Comparison of ENCODE assay signal across 10 mouse cellular contexts in the genomic region with DNA sequence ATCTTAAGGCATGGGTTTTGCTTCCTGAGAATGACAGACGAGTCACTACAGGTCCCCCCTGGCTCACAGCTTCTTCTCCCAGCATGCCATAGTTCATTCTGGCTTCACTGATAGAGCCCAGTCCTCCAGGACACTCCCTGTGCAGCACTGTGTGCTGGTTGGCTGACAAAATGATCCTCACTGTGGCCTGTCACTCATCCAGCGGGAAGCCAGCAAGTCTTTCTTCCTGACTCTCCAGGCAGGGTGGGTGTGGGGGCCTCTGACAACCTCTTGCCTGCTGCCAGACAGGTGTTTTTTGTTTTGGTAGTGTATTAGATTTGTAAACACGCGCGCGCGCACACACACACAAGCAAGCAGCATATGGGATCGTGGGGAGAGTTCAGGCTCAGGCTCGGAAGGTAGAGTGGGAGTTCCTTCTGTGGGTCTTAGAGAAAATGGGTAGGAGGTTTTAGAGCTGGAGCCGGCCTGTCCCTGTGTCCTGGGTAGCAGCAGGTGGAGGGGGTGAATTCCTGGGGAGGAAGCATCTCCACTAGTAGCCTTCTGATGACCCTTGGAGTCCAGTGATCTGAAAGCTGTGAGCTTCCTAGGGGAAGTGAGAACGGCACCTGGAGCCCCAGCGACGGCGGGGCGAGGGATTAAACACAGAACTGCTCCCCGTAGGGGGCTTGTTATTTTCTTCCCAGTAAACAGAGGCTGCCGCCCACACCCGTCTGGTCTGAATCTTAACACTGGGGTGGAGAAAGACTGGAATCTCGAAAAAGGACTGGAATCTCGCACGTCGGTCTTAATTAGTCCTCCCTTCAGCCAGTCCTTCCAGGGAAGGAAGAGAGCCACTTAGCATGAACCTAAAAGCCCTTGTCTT. TPM values are rescaled to one million over a fixed set of nuclear protein-coding genes. Genes with fewer than 3 reads are reported as not detected.
A peak's percentile ranks its signal among the peaks of the same experiment; 100 is the strongest.
DNase-seq lines count a peak whose midpoint lies in the region; ATAC-seq and TF ChIP-seq lines count a peak whose summit lies in the region.
"Had no signal": no experiment of that assay in that cellular context is flagged by ENCODE, and none has a peak within 500 bp of the region (broad histone marks: within the 10 kb centered on the region; RNA-seq: fewer than 3 reads in every experiment).

No protein-coding gene starts in this region.

- no peaks in the 10 kb centered on the region for H3K27me3 ChIP-seq in lung, embryonic 15.5 days
- peaks cover 7% of the 10 kb centered on the region; the same call in 1 of the 2 replicates for H3K27me3 ChIP-seq in forebrain, embryonic 14.5 days (replicated peaks; ENCODE audit: control insufficient read depth, insufficient read depth, low read length)
- H3K27me3 ChIP-seq in midbrain, embryonic 15.5 days (replicated peaks), result peaks cover 33% of the 10 kb centered on the region
- H3K27me3 ChIP-seq in thymus, adult 2 months (ENCODE audit: control insufficient read depth, insufficient read depth, low read length), result no peaks in the 10 kb centered on the region

- H3K4me3 ChIP-seq in lung, embryonic 15.5 days, result no peak overlapping the region
- no peak overlapping the region for H3K4me3 ChIP-seq in lung, adult 2 months (replicated peaks; ENCODE audit: extremely low read depth, low read depth, low read length)
- H3K4me3 ChIP-seq in forebrain, embryonic 14.5 days (ENCODE audit: low read depth, low read length), result no peak overlapping the region
- no peak overlapping the region for H3K4me3 ChIP-seq in midbrain, embryonic 15.5 days
- H3K4me3 ChIP-seq in thymus, adult 2 months (ENCODE audit: control insufficient read depth, insufficient read depth, low read length), result no peak overlapping the region

- TF ChIP-seq POLR2A in lung, adult 2 months (IDR thresholded peaks at IDR 0.05; ENCODE audit: borderline replicate concordance, extremely low read depth, low read depth, low read length), result no peak
- TF ChIP-seq POLR2A in thymus, adult 2 months (IDR thresholded peaks at IDR 0.05; ENCODE audit: control insufficient read depth, extremely low read depth, insufficient read depth, low read length, poor library complexity), result no peak

- H3K36me3 ChIP-seq in lung, embryonic 15.5 days, result no peaks in the 10 kb centered on the region
- no peaks in the 10 kb centered on the region for H3K36me3 ChIP-seq in forebrain, embryonic 14.5 days (ENCODE audit: control insufficient read depth, insufficient read depth, low read length)
- H3K36me3 ChIP-seq in midbrain, embryonic 15.5 days (replicated peaks), result no peaks in the 10 kb centered on the region
- H3K36me3 ChIP-seq in thymus, adult 2 months (ENCODE audit: control insufficient read depth, insufficient read depth, low read length), result no peaks in the 10 kb centered on the region

- peak; percentile 25 for DNase-seq in embryo, embryonic 9.5 days (ENCODE audit: extremely low spot score)
- no peak for DNase-seq in embryo, embryonic 10.5 days (ENCODE audit: low spot score)
- no peak for DNase-seq in lung, adult 2 months
- no peak for DNase-seq in forebrain, embryonic 14.5 days (ENCODE audit: low spot score)
- no peak for DNase-seq in thymus, adult 2 months
- no peak for DNase-seq in layer of hippocampus, adult 9-10 months (ENCODE audit: low spot score)
- DNase-seq: B cell, adult 2 months had no signal

- WGBS in lung, embryonic 15.5 days, result 24% methylated on average over 22 of the region's 22 CpGs
- 56% methylated on average over 22 of the region's 22 CpGs for WGBS in lung, adult 2 months
- 5% methylated on average over 22 of the region's 22 CpGs for WGBS in forebrain, embryonic 14.5 days
- 4% methylated on average over 22 of the region's 22 CpGs for WGBS in midbrain, embryonic 15.5 days
- WGBS in thymus, adult 2 months, result 95% methylated on average over 22 of the region's 22 CpGs

- H3K4me2 ChIP-seq in lung, embryonic 15.5 days, result peak overlapping the region; percentile 2; the same call in 1 of the 2 replicates
- H3K4me2 ChIP-seq in forebrain, embryonic 14.5 days (ENCODE audit: low read length), result no peak overlapping the region
- 0 out of 2 replicates have a peak overlapping the region, but pooled peaks have one; percentile 5 for H3K4me2 ChIP-seq in midbrain, embryonic 15.5 days

- H3K9ac ChIP-seq in lung, embryonic 15.5 days, result no peak overlapping the region
- H3K9ac ChIP-seq in forebrain, embryonic 14.5 days (ENCODE audit: low read length), result 0 out of 2 replicates have a peak overlapping the region, but pooled peaks have one; percentile 8
- no peak overlapping the region for H3K9ac ChIP-seq in midbrain, embryonic 15.5 days

- peaks cover 60% of the 10 kb centered on the region for H3K4me1 ChIP-seq in lung, embryonic 15.5 days
- H3K4me1 ChIP-seq in lung, adult 2 months (ENCODE audit: control insufficient read depth, insufficient read depth, low read length), result peaks cover 24% of the 10 kb centered on the region
- peaks cover 20% of the 10 kb centered on the region for H3K4me1 ChIP-seq in forebrain, embryonic 14.5 days (ENCODE audit: control insufficient read depth, insufficient read depth, low read length)
- peaks cover 22% of the 10 kb centered on the region for H3K4me1 ChIP-seq in midbrain, embryonic 15.5 days
- H3K4me1 ChIP-seq in thymus, adult 2 months (replicated peaks; ENCODE audit: control insufficient read depth, insufficient read depth, low read length), result peaks cover 43% of the 10 kb centered on the region

- ATAC-seq in lung, embryonic 15.5 days (ENCODE audit: borderline replicate concordance, extremely low read depth, low FRiP score, low TSS enrichment), result no peak
- ATAC-seq in forebrain, embryonic 14.5 days, result peak; percentile 11; the same call in 1 of the 2 replicates
- no peak for ATAC-seq in midbrain, embryonic 15.5 days (replicated peaks)

- no peaks in the 10 kb centered on the region for H3K9me3 ChIP-seq in lung, embryonic 15.5 days
- no peaks in the 10 kb centered on the region for H3K9me3 ChIP-seq in forebrain, embryonic 14.5 days (replicated peaks; ENCODE audit: control insufficient read depth, low read length)
- H3K9me3 ChIP-seq in midbrain, embryonic 15.5 days, result no peaks in the 10 kb centered on the region

- H3K27ac ChIP-seq in lung, embryonic 15.5 days, result no peak overlapping the region; the same call in 1 of the 2 replicates
- H3K27ac ChIP-seq in forebrain, embryonic 14.5 days (ENCODE audit: low read depth, low read length), result no peak overlapping the region
- H3K27ac ChIP-seq in midbrain, embryonic 15.5 days, result no peak overlapping the region
- no peak overlapping the region for H3K27ac ChIP-seq in thymus, adult 2 months (ENCODE audit: control insufficient read depth, insufficient read depth, low read length)

- TF ChIP-seq CTCF in lung, adult 2 months (IDR thresholded peaks at IDR 0.05; ENCODE audit: insufficient read depth, low read length), result no peak
- no peak for TF ChIP-seq CTCF in thymus, adult 2 months (IDR thresholded peaks at IDR 0.05; ENCODE audit: borderline replicate concordance, control insufficient read depth, extremely low read depth, insufficient read depth, low read length, poor library complexity)

RNA-seq across cellular contexts. Expression of a gene that starts 10.0 kb away (rescaled TPM):
- 24.8 and 28.7 TPM in 2 replicates for polyA plus RNA-seq in lung, embryonic 15.5 days (2015; fragmentation: Nextera tagmentation; extraction: Ambion mirVana)
- 130 and 190 TPM in 2 replicates for polyA plus RNA-seq in lung, adult 2 months (2012; rRNA removed)
- polyA plus RNA-seq in forebrain, embryonic 14.5 days (2014; fragmentation: Nextera tagmentation; extraction: Ambion mirVana), result 3.0 and 3.8 TPM in 2 replicates
- 2.6 and 3.1 TPM in 2 replicates for polyA plus RNA-seq in midbrain, embryonic 15.5 days (2015; fragmentation: Nextera tagmentation; extraction: Ambion mirVana)
- polyA plus RNA-seq in thymus, adult 2 months (2012; rRNA removed), result 162 and 169 TPM in 2 replicates

RNA-seq across cellular contexts. Expression of a gene that starts 13.2 kb away (rescaled TPM):
- polyA plus RNA-seq in lung, embryonic 15.5 days (2015; fragmentation: Nextera tagmentation; extraction: Ambion mirVana), result 0.22 and 0.36 TPM in 2 replicates
- polyA plus RNA-seq in lung, adult 2 months (2012; rRNA removed), result 4.6 and 4.7 TPM in 2 replicates
- not detected in 2 replicates for polyA plus RNA-seq in forebrain, embryonic 14.5 days (2014; fragmentation: Nextera tagmentation; extraction: Ambion mirVana)
- polyA plus RNA-seq in midbrain, embryonic 15.5 days (2015; fragmentation: Nextera tagmentation; extraction: Ambion mirVana), result not detected in 2 replicates
- polyA plus RNA-seq in thymus, adult 2 months (2012; rRNA removed), result 0.86 and 0.98 TPM in 2 replicates
- polyA plus RNA-seq: neural tube, embryonic 14.5 days had no signal

RNA-seq across cellular contexts. Expression of a gene that starts 39.2 kb away (rescaled TPM):
- 0.15 TPM in 1 of 2 replicates, not detected in the other for polyA plus RNA-seq in lung, embryonic 15.5 days (2015; fragmentation: Nextera tagmentation; extraction: Ambion mirVana)
- 0.07 and 0.14 TPM in 2 replicates for polyA plus RNA-seq in lung, adult 2 months (2012; rRNA removed)
- polyA plus RNA-seq in forebrain, embryonic 14.5 days (2014; fragmentation: Nextera tagmentation; extraction: Ambion mirVana), result not detected in 2 replicates
- polyA plus RNA-seq in midbrain, embryonic 15.5 days (2015; fragmentation: Nextera tagmentation; extraction: Ambion mirVana), result not detected in 2 replicates
- polyA plus RNA-seq in thymus, adult 2 months (2012; rRNA removed), result 0.56 and 0.84 TPM in 2 replicates
- polyA plus RNA-seq: neural tube, embryonic 14.5 days had no signal

RNA-seq across cellular contexts. Expression of a gene that starts 52.7 kb away (rescaled TPM):
- 33.4 and 33.5 TPM in 2 replicates for polyA plus RNA-seq in lung, embryonic 15.5 days (2015; fragmentation: Nextera tagmentation; extraction: Ambion mirVana)
- 4.3 and 6.7 TPM in 2 replicates for polyA plus RNA-seq in lung, adult 2 months (2012; rRNA removed)
- 10.6 and 11.0 TPM in 2 replicates for polyA plus RNA-seq in forebrain, embryonic 14.5 days (2014; fragmentation: Nextera tagmentation; extraction: Ambion mirVana)
- polyA plus RNA-seq in midbrain, embryonic 15.5 days (2015; fragmentation: Nextera tagmentation; extraction: Ambion mirVana), result 10.5 and 11.5 TPM in 2 replicates
- 8.3 and 8.4 TPM in 2 replicates for polyA plus RNA-seq in thymus, adult 2 months (2012; rRNA removed)
